Mouse (Mus musculus) ovary, postnatal 14 days (tissue): ENCODE measurements around the gene Gm4181.
"Not testable (repeated sequence)": the region's sequence is repeated elsewhere in the genome, so short reads cannot be mapped to it uniquely, and the experiment has no call there.

ENCODE experiments used
- DNase-seq: peaks from one replicate; pipeline ENCODE4 v3.0.0; 2022; ENCODE audit warnings: low spot score

Gene Gm4181

GRCm38 (mm10) chr14:51635566-51635965, at the start of gene Gm4181:
Gene Gm4181 (minus strand): TSS chr14:51635666.
- not testable (repeated sequence) for DNase-seq

- no peak for DNase-seq
Measured at GRCm38 (mm10) chr14:51677269-51677668, 41.8 kb upstream of the Gm4181 start.

GRCm38 (mm10) chr14:51632426-51632825, 3.0 kb downstream of the Gm4181 start:
- not testable (repeated sequence) for DNase-seq

- DNase-seq, result no peak
Measured at GRCm38 (mm10) chr14:51611210-51611609, 24.3 kb downstream of the Gm4181 start, which contains the start of gene Gm17078. Gene Gm17078 (minus strand): TSS chr14:51611310.

GRCm38 (mm10) chr14:51592039-51592438, 43.4 kb downstream of the Gm4181 start, which contains the start of gene Gm17174:
Gene Gm17174 (minus strand): TSS chr14:51592139.
- DNase-seq, result not testable (repeated sequence)
